Mouse (Mus musculus) CH12.LX (cell line): ENCODE results near the gene Ube2g1.

ENCODE experiments used
- CTCF ChIP-seq, 2 experiments: IDR thresholded peaks in 1 of 2; conservative IDR thresholded peaks in 1 of 2; 2 replicates each; pipeline ENCODE4 v1.5.1; 2011 to 2012; ENCODE audit warnings: low read depth in 2 of 2, low read length in 2 of 2, improper control_type of control experiment in 1 of 2, inconsistent platforms in 1 of 2, mild to moderate bottlenecking in 1 of 2, moderate library complexity in 1 of 2
- GABPA ChIP-seq: IDR thresholded peaks from 2 replicates; pipeline ENCODE4 v1.6.1; 2012; ENCODE audit warnings: low read depth, low read length, improper control_type of control experiment, inconsistent platforms; ENCODE audit not compliant: insufficient replicate concordance
- NRF1 ChIP-seq: IDR thresholded peaks from 2 replicates; pipeline ENCODE4 v1.6.1; 2014; ENCODE audit warnings: low read depth, mild to moderate bottlenecking, inconsistent platforms, low read length, improper control_type of control experiment, moderate library complexity
- POLR2A ChIP-seq: IDR thresholded peaks from 2 replicates; pipeline ENCODE4 v1.6.1; 2011; ENCODE audit warnings: low read depth, mild to moderate bottlenecking, improper control_type of control experiment, low read length
- RAD21 ChIP-seq: IDR thresholded peaks from 2 replicates; pipeline ENCODE4 v1.6.1; 2011; ENCODE audit warnings: low read depth, mild to moderate bottlenecking, low read length, improper control_type of control experiment, moderate library complexity

DNA sequence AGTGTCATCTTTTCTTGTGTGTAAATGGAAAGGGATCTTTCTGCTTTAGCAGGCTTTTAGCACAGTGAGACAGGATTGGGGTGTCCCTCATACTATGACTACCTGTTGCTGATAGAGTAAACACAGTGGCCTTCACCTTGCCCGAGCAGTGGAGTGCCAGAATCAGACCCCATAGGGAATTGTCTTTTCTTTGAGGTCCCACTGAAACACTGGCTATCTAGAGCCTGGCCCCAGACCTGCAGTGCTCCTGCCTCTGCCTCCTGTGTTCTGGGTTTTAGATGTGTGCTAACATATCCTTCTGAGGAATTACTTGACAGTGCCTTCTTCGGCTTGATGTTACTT lies 128.4 kb downstream of the Ube2g1 start:
- TF ChIP-seq CTCF (conservative IDR thresholded peaks at IDR 0.05 in 1 of 2, IDR thresholded peaks at IDR 0.05 in 1 of 2; ENCODE audit: low read depth in 2 of 2, low read length in 2 of 2): no peak
- no peak for TF ChIP-seq RAD21
- TF ChIP-seq POLR2A: no peak
- no peak for TF ChIP-seq GABPA
- TF ChIP-seq NRF1: no peak
